Mouse (Mus musculus) liver, embryonic 11.5 days (tissue): ENCODE results near the gene Cd47. TPM values are rescaled to one million over a fixed set of nuclear protein-coding genes. Genes with fewer than 3 reads are reported as not detected.
"Not testable (repeated sequence)": the region's sequence is repeated elsewhere in the genome, so short reads cannot be mapped to it uniquely, and the experiment has no call there.

Source experiments
- ATAC-seq: fragments of 200-750 bp; cut with Nextera tagmentation; replicated peaks from 2 replicates; pipeline ENCODE4 v1.8.0; 2017; ENCODE audit warnings: moderate number of reproducible peaks, mild to moderate bottlenecking, moderate TSS enrichment, moderate library complexity; ENCODE audit not compliant: low FRiP score
- DNase-seq: peaks from one replicate; pipeline ENCODE4 v3.0.0-alpha.2; 2017; ENCODE audit warnings: low spot score
- H3K27ac ChIP-seq: fragments of 300-500 bp; sonication (generic); 2 replicates; pipeline ENCODE4 v1.5.1; 2014; ENCODE audit warnings: mild to moderate bottlenecking, low read depth, low read length, control low read depth
- H3K27me3 ChIP-seq: fragments of 300-500 bp; sonication (generic); replicated peaks from 2 replicates; pipeline ENCODE4 v1.6.1; 2014; ENCODE audit warnings: low read length, mixed read lengths; ENCODE audit not compliant: control insufficient read depth, insufficient read depth
- H3K36me3 ChIP-seq: fragments of 300-500 bp; sonication (generic); 2 replicates; pipeline ENCODE4 v1.6.1; 2014; ENCODE audit warnings: mild to moderate bottlenecking, low read length, moderate library complexity, mixed read lengths; ENCODE audit not compliant: control insufficient read depth, insufficient read depth
- H3K4me1 ChIP-seq: fragments of 300-500 bp; sonication (generic); replicated peaks from 2 replicates; pipeline ENCODE4 v1.6.1; 2014; ENCODE audit warnings: low read length, mixed read lengths; ENCODE audit not compliant: control insufficient read depth, insufficient read depth
- H3K4me2 ChIP-seq: fragments of 300-500 bp; sonication (generic); 2 replicates; pipeline ENCODE4 v1.6.1; 2014; ENCODE audit warnings: mild to moderate bottlenecking, control low read depth, moderate library complexity
- H3K4me3 ChIP-seq: fragments of 300-500 bp; sonication (generic); 2 replicates; pipeline ENCODE4 v1.5.1; 2014; ENCODE audit warnings: low read depth, low read length, control low read depth
- H3K9ac ChIP-seq: fragments of 300-500 bp; sonication (generic); 2 replicates; pipeline ENCODE4 v1.6.1; 2014; ENCODE audit warnings: low read depth, low read length, control low read depth
- H3K9me3 ChIP-seq: fragments of 300-500 bp; sonication (generic); 2 replicates; pipeline ENCODE4 v1.6.1; 2016; ENCODE audit warnings: low read length, inconsistent platforms, mixed read lengths; ENCODE audit not compliant: control insufficient read depth
- WGBS: fragments of 180-500 bp; shearing (Covaris S2); extraction: QIAGEN DNeasy Blood & Tissue Kit; methylation state at CpG from one replicate; pipeline ENCODE4 v1.1.7; 2014; 5-methylcytosine and 5-hydroxymethylcytosine counted together
- polyA plus RNA-seq: library from polyadenylated mRNA; unstranded; fragments of >200 nt; fragmentation: Nextera tagmentation; extraction: Ambion mirVana; gene quantifications from 2 replicates; pipeline ENCODE4 v1.2.1, GENCODE M21; 2014

The Cd47 gene
- polyA plus RNA-seq, 1 experiment from 2014 or later, result 261 TPM

GRCm38 (mm10) chr16:49811897-49812296 lies 11.6 kb downstream of the Cd47 start:
- Histone ChIP-seq H3K27me3 (no peaks in the 10 kb centered on the region; the same call in 1 of the 2 replicates), H3K9me3 (no peaks in the 10 kb centered on the region), H3K4me3 (no peak overlapping the region), H3K4me2 (no peak overlapping the region), H3K4me1 (0 out of 2 replicates have a peak, but pooled peaks cover 5% of the 10 kb centered on the region), H3K27ac (no peak overlapping the region), H3K36me3 (no peaks in the 10 kb centered on the region), H3K9ac (no peak overlapping the region)
- ATAC-seq, result no peak
- WGBS, result 77% methylated on average over 2 of the region's 2 CpGs
- no peak for DNase-seq

GRCm38 (mm10) chr16:49812821-49813616 lies 12.7 kb downstream of the Cd47 start:
- Histone ChIP-seq H3K27ac (no peak overlapping the region), H3K4me3 (no peak overlapping the region), H3K9me3 (no peaks in the 10 kb centered on the region), H3K9ac (no peak overlapping the region), H3K36me3 (no peaks in the 10 kb centered on the region), H3K4me1 (0 out of 2 replicates have a peak, but pooled peaks cover under 1% of the 10 kb centered on the region), H3K27me3 (no peaks in the 10 kb centered on the region; the same call in 1 of the 2 replicates), H3K4me2 (no peak overlapping the region)
- WGBS, result 87% methylated on average over 10 of the region's 10 CpGs
- DNase-seq (no peak), ATAC-seq (no peak)

- no peak for ATAC-seq
- Histone ChIP-seq H3K9me3 (no peaks in the 10 kb centered on the region), H3K27me3 (no peaks in the 10 kb centered on the region; the same call in 1 of the 2 replicates), H3K9ac (no peak overlapping the region), H3K4me2 (no peak overlapping the region), H3K27ac (no peak overlapping the region), H3K4me3 (no peak overlapping the region), H3K4me1 (no peaks in the 10 kb centered on the region), H3K36me3 (no peaks in the 10 kb centered on the region)
- DNase-seq, result no peak
- 77% methylated on average over 4 of the region's 4 CpGs for whole genome bisulfite sequencing
These were observed 14.1 kb downstream of the Cd47 start for GRCm38 (mm10) chr16:49814419-49814818.

- Histone ChIP-seq H3K9me3 (no peaks in the 10 kb centered on the region), H3K36me3 (no peaks in the 10 kb centered on the region), H3K27me3 (no peaks in the 10 kb centered on the region), H3K9ac (no peak overlapping the region), H3K4me3 (no peak overlapping the region), H3K4me2 (no peak overlapping the region), H3K27ac (no peak overlapping the region), H3K4me1 (no peaks in the 10 kb centered on the region)
- WGBS, result 77% methylated on average over 3 of the region's 3 CpGs
- ATAC-seq (no peak), DNase-seq (no peak)
These were observed 16.6 kb downstream of the Cd47 start for GRCm38 (mm10) chr16:49816889-49817288.

GRCm38 (mm10) chr16:49818146-49818545 lies 17.8 kb downstream of the Cd47 start:
- H3K9ac ChIP-seq, result no peak overlapping the region
- DNase-seq (no peak), ATAC-seq (0 out of 2 replicates have a peak, but pooled peaks have one; percentile 25)
- no peak overlapping the region; the same call in 1 of the 2 replicates for H3K4me2 ChIP-seq
- no peak overlapping the region for H3K27ac ChIP-seq
- 50% methylated on average over 5 of the region's 5 CpGs for WGBS
- no peaks in the 10 kb centered on the region for H3K27me3 ChIP-seq
- H3K9me3 ChIP-seq, result no peaks in the 10 kb centered on the region
- no peak overlapping the region for H3K4me3 ChIP-seq
- no peaks in the 10 kb centered on the region for H3K4me1 ChIP-seq
- H3K36me3 ChIP-seq, result no peaks in the 10 kb centered on the region

- peak overlapping the region; percentile 41 for H3K4me2 ChIP-seq
- no peak overlapping the region for H3K4me3 ChIP-seq
- whole genome bisulfite sequencing, result 35% methylated on average over 6 of the region's 6 CpGs
- no peaks in the 10 kb centered on the region for H3K36me3 ChIP-seq
- DNase-seq, result no peak
- H3K9me3 ChIP-seq, result no peaks in the 10 kb centered on the region
- no peaks in the 10 kb centered on the region for H3K4me1 ChIP-seq
- H3K27ac ChIP-seq, result no peak overlapping the region
- 0 out of 2 replicates have a peak overlapping the region, but pooled peaks have one; percentile 4 for H3K9ac ChIP-seq
- ATAC-seq, result peak; percentile 71
- no peaks in the 10 kb centered on the region for H3K27me3 ChIP-seq
These were observed 18.3 kb downstream of the Cd47 start for GRCm38 (mm10) chr16:49818627-49819026.

GRCm38 (mm10) chr16:49819494-49819893 lies 19.2 kb downstream of the Cd47 start:
- H3K27ac ChIP-seq, result no peak overlapping the region
- no peak overlapping the region for H3K9ac ChIP-seq
- DNase-seq (no peak), ATAC-seq (no peak)
- H3K27me3 ChIP-seq, result no peaks in the 10 kb centered on the region
- WGBS, result 70% methylated on average over 3 of the region's 3 CpGs
- no peaks in the 10 kb centered on the region for H3K4me1 ChIP-seq
- H3K4me3 ChIP-seq, result no peak overlapping the region
- H3K9me3 ChIP-seq, result no peaks in the 10 kb centered on the region
- no peak overlapping the region for H3K4me2 ChIP-seq
- H3K36me3 ChIP-seq, result no peaks in the 10 kb centered on the region

GRCm38 (mm10) chr16:49830911-49831310 lies 30.6 kb downstream of the Cd47 start:
- 91% methylated on average over 3 of the region's 3 CpGs for WGBS
- not testable (repeated sequence) for H3K4me2 ChIP-seq, H3K9ac ChIP-seq, H3K4me1 ChIP-seq, H3K9me3 ChIP-seq, DNase-seq, ATAC-seq, H3K27ac ChIP-seq, H3K27me3 ChIP-seq, H3K36me3 ChIP-seq, H3K4me3 ChIP-seq

- H3K4me3 ChIP-seq, result no peak overlapping the region
- no peaks in the 10 kb centered on the region for H3K36me3 ChIP-seq
- H3K4me1 ChIP-seq, result peaks cover 6% of the 10 kb centered on the region
- 70% methylated on average over 3 of the region's 3 CpGs for WGBS
- no peak overlapping the region for H3K4me2 ChIP-seq
- no peaks in the 10 kb centered on the region for H3K9me3 ChIP-seq
- no peak for DNase-seq
- no peak overlapping the region for H3K27ac ChIP-seq
- H3K9ac ChIP-seq, result no peak overlapping the region
- no peaks in the 10 kb centered on the region for H3K27me3 ChIP-seq
- ATAC-seq, result no peak
These were observed 32.0 kb downstream of the Cd47 start for GRCm38 (mm10) chr16:49832339-49832738.
